ENCODE assay signal across 8 mouse cellular contexts in the genomic region with DNA sequence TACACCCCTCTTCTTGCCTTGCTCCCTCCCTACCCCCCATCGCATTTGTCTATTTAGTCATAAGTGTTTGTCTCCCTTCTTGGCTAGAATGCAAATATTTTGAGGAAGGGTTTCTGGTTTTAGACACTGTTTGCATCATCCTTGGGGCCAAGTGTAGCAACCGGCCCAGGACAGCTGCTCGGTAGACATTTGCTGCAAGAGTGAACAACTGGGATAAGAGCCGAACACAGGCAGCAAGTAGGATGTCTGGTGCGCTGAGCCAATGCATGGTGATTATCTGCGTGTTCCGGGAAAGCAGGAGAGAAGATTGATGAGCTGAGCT. TPM values are rescaled to one million over a fixed set of nuclear protein-coding genes. Genes with fewer than 3 reads are reported as not detected.
A peak's percentile ranks its signal among the peaks of the same experiment; 100 is the strongest.
DNase-seq lines count a peak whose midpoint lies in the region; ATAC-seq and TF ChIP-seq lines count a peak whose summit lies in the region.

No protein-coding gene starts in this region.

- H3K27ac ChIP-seq in heart, embryonic 10.5 days: 0 out of 2 replicates have a peak overlapping the region, but pooled peaks have one; percentile 99
- H3K27ac ChIP-seq in limb, embryonic 13.5 days: peak overlapping the region; percentile 99; the same call in 1 of the 2 replicates
- no peak overlapping the region for H3K27ac ChIP-seq in midbrain, postnatal 0 days (ENCODE audit: low read depth, low read length)

- peak overlapping the region; percentile 99 for H3K9ac ChIP-seq in limb, embryonic 13.5 days
- H3K9ac ChIP-seq in midbrain, postnatal 0 days (replicated peaks; ENCODE audit: low read length, poor library complexity, severe bottlenecking): peak overlapping the region; percentile 78; the same call in 1 of the 2 replicates

- no peaks in the 10 kb centered on the region for H3K27me3 ChIP-seq in heart, embryonic 10.5 days (ENCODE audit: insufficient read depth, poor library complexity, severe bottlenecking)
- no peaks in the 10 kb centered on the region for H3K27me3 ChIP-seq in limb, embryonic 13.5 days
- no peaks in the 10 kb centered on the region for H3K27me3 ChIP-seq in midbrain, postnatal 0 days (ENCODE audit: insufficient read depth, low read length)

- no peak for TF ChIP-seq POLR2A in brain, embryonic 14.5 days (IDR thresholded peaks at IDR 0.05; ENCODE audit: borderline replicate concordance, extremely low read depth, insufficient read depth, insufficient read length, poor library complexity, severe bottlenecking)

- peak overlapping the region; percentile 97 for H3K4me3 ChIP-seq in heart, embryonic 10.5 days
- H3K4me3 ChIP-seq in limb, embryonic 13.5 days: peak overlapping the region; percentile 94
- H3K4me3 ChIP-seq in midbrain, postnatal 0 days (ENCODE audit: low read depth, low read length): peak overlapping the region; percentile 64

- peaks cover 23% of the 10 kb centered on the region for H3K4me1 ChIP-seq in heart, embryonic 10.5 days
- H3K4me1 ChIP-seq in limb, embryonic 13.5 days: peaks cover 31% of the 10 kb centered on the region
- H3K4me1 ChIP-seq in midbrain, postnatal 0 days (ENCODE audit: insufficient read depth, low read length): peaks cover 21% of the 10 kb centered on the region

- DNase-seq in layer of hippocampus, adult 9-11 months: peak; percentile 27
- no peak for DNase-seq in layer of hippocampus, postnatal 25 days (ENCODE audit: extremely low spot score in 1 of 2, low spot score in 1 of 2)
- DNase-seq in brain, embryonic 14.5 days (ENCODE audit: low read depth): peak; percentile 17
- peak; percentile 68 for DNase-seq in heart, embryonic 10.5 days (ENCODE audit: low spot score)
- DNase-seq in midbrain, postnatal 0 days (ENCODE audit: low spot score): peak; percentile 53
- no peak for DNase-seq in ovary, postnatal 10 days (ENCODE audit: low spot score)

- ATAC-seq in limb, embryonic 13.5 days (ENCODE audit: low FRiP score, low read depth): no peak
- ATAC-seq in midbrain, postnatal 0 days (ENCODE audit: low FRiP score): no peak
- no peak for ATAC-seq in activated CD4-positive, CD25-positive, alpha-beta regulatory T cell, adult 4 months

- H3K36me3 ChIP-seq in heart, embryonic 10.5 days: no peaks in the 10 kb centered on the region
- H3K36me3 ChIP-seq in limb, embryonic 13.5 days: no peaks in the 10 kb centered on the region
- H3K36me3 ChIP-seq in midbrain, postnatal 0 days (ENCODE audit: insufficient read depth, low read length): no peaks in the 10 kb centered on the region

- TF ChIP-seq CTCF in brain, embryonic 14.5 days (IDR thresholded peaks at IDR 0.05; ENCODE audit: borderline replicate concordance, extremely low read depth, insufficient read depth, insufficient read length): no peak
- no peak for TF ChIP-seq CTCF in midbrain, postnatal 0 days (IDR thresholded peaks at IDR 0.05)

- WGBS in heart, embryonic 10.5 days: 60% methylated on average over 7 of the region's 7 CpGs
- 66% methylated on average over 7 of the region's 7 CpGs for WGBS in limb, embryonic 13.5 days
- WGBS in midbrain, postnatal 0 days: 85% methylated on average over 7 of the region's 7 CpGs

- peak overlapping the region; percentile 68 for H3K4me2 ChIP-seq in limb, embryonic 13.5 days (replicated peaks)
- peak overlapping the region; percentile 85 for H3K4me2 ChIP-seq in midbrain, postnatal 0 days (ENCODE audit: low read depth, low read length, poor library complexity, severe bottlenecking)

- H3K9me3 ChIP-seq in heart, embryonic 10.5 days: no peaks in the 10 kb centered on the region
- no peaks in the 10 kb centered on the region for H3K9me3 ChIP-seq in limb, embryonic 13.5 days
- no peaks in the 10 kb centered on the region for H3K9me3 ChIP-seq in midbrain, postnatal 0 days (ENCODE audit: low read length)

RNA-seq across cellular contexts. Expression of a gene that starts 2.3 kb away (rescaled TPM):
- total RNA-seq in layer of hippocampus, postnatal 25 days (2021): 10 to 100 TPM; 70.9 to 76.2 TPM
- polyA plus RNA-seq in brain, embryonic 14.5 days (2012; rRNA removed): 68.7 and 83.9 TPM in 2 replicates
- 67.4 and 84.3 TPM in 2 replicates for polyA plus RNA-seq in heart, embryonic 10.5 days (2016; fragmentation: Nextera tagmentation; extraction: Ambion mirVana)
- 97.6 and 105 TPM in 2 replicates for polyA plus RNA-seq in limb, embryonic 13.5 days (2015; fragmentation: Nextera tagmentation; extraction: Ambion mirVana)
- total RNA-seq in midbrain, postnatal 0 days (2014; rRNA removed): 41.8 and 50.4 TPM in 2 replicates
- 35.6 and 39.0 TPM in 2 replicates for polyA plus RNA-seq in midbrain, postnatal 0 days (2015; fragmentation: Nextera tagmentation; extraction: Ambion mirVana)
- polyA plus RNA-seq in activated CD4-positive, CD25-positive, alpha-beta regulatory T cell, adult 4 months (2017; shearing (Covaris generic)): 10 to 100 TPM; 43.9 to 51.3 TPM

Comparison
In these comparisons a context has a peak if more than half of its experiments do, and no peak if none do; other contexts are left out.
1. DNase-seq: peak in layer of hippocampus, adult 9-11 months (single experiment), brain, embryonic 14.5 days (single experiment), heart, embryonic 10.5 days (single experiment) and midbrain, postnatal 0 days (single experiment); none in layer of hippocampus, postnatal 25 days (0 of 2) and ovary, postnatal 10 days (single experiment).
2. Peak in every context shown above with its lines, with median percentiles within 50 percentile points of each other: H3K4me3 ChIP-seq.